Mouse (Mus musculus) spleen, adult 2 months (tissue): ENCODE measurements at regions not wholly inside any gene's neighbourhood (a gene's known extent, or its start where the extent isn't known, plus 50 kb on each side); places are given as distances from the start of the nearest gene placed in this dataset.

ENCODE experiments used
- CTCF ChIP-seq: fragments of 200-500 bp; IDR thresholded peaks from 2 replicates; pipeline ENCODE4 v1.5.1; 2011; ENCODE audit warnings: mild to moderate bottlenecking, inconsistent platforms; ENCODE audit not compliant: insufficient read depth, insufficient read length, insufficient replicate concordance; ENCODE audit errors: extremely low read depth
- POLR2A ChIP-seq: fragments of 200-500 bp; IDR thresholded peaks from 2 replicates; pipeline ENCODE4 v1.6.1; 2011; ENCODE audit warnings: low read depth, low read length, inconsistent platforms

- TF ChIP-seq CTCF (no peak), POLR2A (no peak)
Measured at GRCm38 (mm10) chr11:52641725-52642338, 122.6 kb upstream of the Fstl4 start.
